Mouse (Mus musculus) stomach, embryonic 14.5 days (tissue): ENCODE measurements around the gene Smoc2. TPM values are rescaled to one million over a fixed set of nuclear protein-coding genes. Genes with fewer than 3 reads are reported as not detected.

Experiments
- ATAC-seq: fragments of 200-750 bp; cut with Nextera tagmentation; 2 replicates; pipeline ENCODE4 v1.8.0; 2017; ENCODE audit warnings: low read depth, moderate TSS enrichment; ENCODE audit not compliant: insufficient number of reproducible peaks, insufficient read depth, low FRiP score
- H3K27ac ChIP-seq: fragments of 300-500 bp; sonication (generic); 2 replicates; pipeline ENCODE4 v1.5.1; 2014; ENCODE audit warnings: mild to moderate bottlenecking, low read length, moderate library complexity, mixed read lengths
- H3K27me3 ChIP-seq: fragments of 300-500 bp; sonication (generic); 2 replicates; pipeline ENCODE4 v1.6.1; 2014; ENCODE audit warnings: low read length, control low read depth, mixed read lengths; ENCODE audit not compliant: control insufficient read depth, insufficient read depth
- H3K36me3 ChIP-seq: fragments of 300-500 bp; sonication (generic); 2 replicates; pipeline ENCODE4 v1.6.1; 2014; ENCODE audit warnings: mild to moderate bottlenecking, control low read depth, low read length, moderate library complexity, mixed read lengths; ENCODE audit not compliant: control insufficient read depth, insufficient read depth
- H3K4me1 ChIP-seq: fragments of 300-500 bp; sonication (generic); 2 replicates; pipeline ENCODE4 v1.6.1; 2014; ENCODE audit warnings: low read length, control low read depth, mixed read lengths; ENCODE audit not compliant: control insufficient read depth, insufficient read depth
- H3K4me2 ChIP-seq: fragments of 300-500 bp; sonication (generic); replicated peaks from 2 replicates; pipeline ENCODE4 v1.6.1; 2014; ENCODE audit warnings: low read depth, low read length, control low read depth
- H3K4me3 ChIP-seq: fragments of 300-500 bp; sonication (generic); 2 replicates; pipeline ENCODE4 v1.5.1; 2014; ENCODE audit warnings: low read depth, low read length, control low read depth
- H3K9ac ChIP-seq: fragments of 300-500 bp; sonication (generic); replicated peaks from 2 replicates; pipeline ENCODE4 v1.6.1; 2014; ENCODE audit warnings: low read depth, mild to moderate bottlenecking, control low read depth, low read length, moderate library complexity, mixed read lengths
- H3K9me3 ChIP-seq: fragments of 300-500 bp; sonication (generic); 2 replicates; pipeline ENCODE4 v1.6.1; 2016; ENCODE audit warnings: low read depth, low read length, control low read depth; ENCODE audit not compliant: control insufficient read depth
- WGBS: fragments of 180-500 bp; shearing (Covaris S2); extraction: QIAGEN DNeasy Blood & Tissue Kit; methylation state at CpG from one replicate; pipeline ENCODE4 v1.1.7; 2014; 5-methylcytosine and 5-hydroxymethylcytosine counted together
- polyA plus RNA-seq: library from polyadenylated mRNA; unstranded; fragments of >200 nt; fragmentation: Nextera tagmentation; extraction: Ambion mirVana; gene quantifications from 2 replicates; pipeline ENCODE4 v1.2.1, GENCODE M21; 2014

Gene Smoc2
- polyA plus RNA-seq, 1 experiment from 2014 or later = 138 TPM

DNA sequence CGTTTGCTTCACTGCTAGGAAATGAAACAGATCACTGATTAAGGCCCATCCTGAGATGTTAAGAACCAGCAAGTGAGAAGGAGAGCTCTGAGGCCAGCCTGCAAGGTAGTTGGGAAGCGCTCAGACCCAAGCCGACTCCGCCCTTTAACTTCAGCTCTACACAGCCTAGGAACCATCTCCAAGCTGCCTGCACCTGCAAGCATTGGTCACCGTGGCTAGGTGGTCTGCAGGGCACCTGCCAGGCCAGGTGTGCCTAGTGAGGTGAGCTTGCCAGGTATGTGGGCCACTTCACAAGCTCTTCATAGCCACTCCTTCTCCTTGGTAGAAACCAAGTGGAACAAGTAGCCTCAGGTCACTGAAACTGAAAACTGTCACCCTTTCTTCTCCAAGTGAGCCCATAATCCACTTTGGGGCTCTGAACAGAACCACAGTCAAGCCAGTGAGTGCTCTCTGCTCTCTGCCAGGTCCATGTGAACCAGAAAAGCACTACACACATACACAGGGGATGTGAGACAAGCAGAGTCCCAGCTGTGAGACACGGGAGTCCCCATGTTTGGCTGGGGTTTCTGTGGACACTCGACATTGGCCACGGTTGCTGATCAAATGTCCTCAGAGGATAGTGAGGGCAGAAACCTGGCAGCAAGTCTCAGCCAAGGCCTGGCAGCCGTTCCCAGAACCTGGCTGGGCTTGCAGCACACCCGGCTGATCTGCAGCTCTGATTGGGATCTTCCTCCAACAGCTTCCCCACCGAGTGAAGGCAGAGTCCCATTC is 34.9 kb upstream of the Smoc2 start:
- H3K4me1 ChIP-seq = peaks cover 11% of the 10 kb centered on the region; the same call in 1 of the 2 replicates
- H3K27me3 ChIP-seq = no peaks in the 10 kb centered on the region
- no peak for ATAC-seq
- H3K36me3 ChIP-seq = no peaks in the 10 kb centered on the region
- WGBS = 59% methylated on average over 11 of the region's 11 CpGs
- no peak overlapping the region for H3K4me2 ChIP-seq
- H3K9me3 ChIP-seq = no peaks in the 10 kb centered on the region
- H3K4me3 ChIP-seq = no peak overlapping the region
- no peak overlapping the region for H3K9ac ChIP-seq
- peak overlapping the region; percentile 78 for H3K27ac ChIP-seq

DNA sequence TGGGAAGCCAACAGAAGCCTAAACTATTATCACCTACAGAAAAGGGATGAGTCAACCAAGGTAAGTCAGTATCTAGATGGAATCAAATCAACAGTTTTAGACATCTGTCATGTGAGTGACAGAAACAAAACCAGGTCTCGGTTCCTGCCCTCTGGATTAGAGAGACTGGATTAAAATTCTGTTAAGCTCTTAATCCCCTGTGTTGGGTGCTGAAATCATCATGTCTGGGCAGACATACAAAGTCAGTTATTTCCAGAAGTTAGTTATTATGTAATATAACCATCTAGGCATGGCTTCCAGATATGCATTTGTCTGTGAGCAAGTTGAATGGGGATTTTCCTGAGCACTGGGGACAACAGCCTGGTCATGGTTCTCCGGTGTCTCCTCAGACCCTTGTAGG is 33.0 kb upstream of the Smoc2 start:
- H3K9me3 ChIP-seq = no peaks in the 10 kb centered on the region
- ATAC-seq = no peak
- no peaks in the 10 kb centered on the region for H3K27me3 ChIP-seq
- 81% methylated on average over 2 of the region's 2 CpGs for WGBS
- no peaks in the 10 kb centered on the region for H3K36me3 ChIP-seq
- H3K4me3 ChIP-seq = no peak overlapping the region
- no peak overlapping the region for H3K9ac ChIP-seq
- H3K27ac ChIP-seq = 0 out of 2 replicates have a peak overlapping the region, but pooled peaks have one; percentile 11
- peaks cover 11% of the 10 kb centered on the region; the same call in 1 of the 2 replicates for H3K4me1 ChIP-seq
- H3K4me2 ChIP-seq = no peak overlapping the region

DNA sequence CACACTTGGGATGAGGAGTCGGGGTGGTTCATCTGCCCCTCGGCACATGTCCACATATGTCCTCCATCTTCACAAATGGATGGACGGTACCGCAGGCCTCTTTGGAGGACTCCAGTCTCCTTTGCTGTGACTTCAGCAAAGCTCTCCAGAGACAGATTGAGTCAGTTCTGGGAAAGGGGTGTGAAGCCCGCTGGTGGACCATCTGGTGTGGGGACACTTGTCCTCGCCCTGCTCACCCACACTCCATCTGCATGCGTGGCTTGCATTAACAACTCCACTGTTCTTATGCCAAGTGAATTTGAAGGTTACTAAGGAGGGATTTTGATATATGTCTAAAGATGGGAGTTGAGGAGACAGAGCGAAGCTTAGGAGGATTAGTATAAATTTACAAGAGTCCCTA is 31.4 kb upstream of the Smoc2 start:
- 90% methylated on average over 8 of the region's 8 CpGs for WGBS
- Histone ChIP-seq H3K9ac (no peak overlapping the region), H3K4me1 (peaks cover 15% of the 10 kb centered on the region; the same call in 1 of the 2 replicates), H3K4me3 (no peak overlapping the region), H3K4me2 (no peak overlapping the region), H3K36me3 (no peaks in the 10 kb centered on the region), H3K27me3 (no peaks in the 10 kb centered on the region), H3K9me3 (no peaks in the 10 kb centered on the region), H3K27ac (no peak overlapping the region)
- ATAC-seq = no peak

DNA sequence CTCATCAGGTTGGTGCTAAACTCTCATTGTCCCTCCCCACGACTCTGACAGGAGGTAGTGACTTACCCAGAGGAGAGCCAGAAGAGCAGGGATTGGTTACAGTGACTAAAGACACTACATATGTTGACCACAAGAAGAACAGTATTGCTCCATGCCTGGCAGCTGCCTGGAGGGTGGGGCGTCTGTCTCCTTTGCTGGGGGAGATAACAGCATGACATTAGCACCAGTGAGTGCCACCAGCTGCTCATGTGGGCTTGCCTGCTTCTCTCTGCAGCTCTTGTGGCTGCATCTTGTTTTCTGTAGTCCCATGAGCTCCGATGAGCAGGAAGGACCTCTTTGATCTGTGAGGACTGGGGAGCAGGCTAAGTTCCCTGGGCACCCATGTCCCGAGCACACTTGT is 29.7 kb upstream of the Smoc2 start:
- H3K4me2 ChIP-seq = no peak overlapping the region
- no peaks in the 10 kb centered on the region for H3K9me3 ChIP-seq
- ATAC-seq = no peak
- H3K4me1 ChIP-seq = peaks cover 16% of the 10 kb centered on the region; the same call in 1 of the 2 replicates
- no peak overlapping the region for H3K4me3 ChIP-seq
- H3K36me3 ChIP-seq = no peaks in the 10 kb centered on the region
- no peaks in the 10 kb centered on the region for H3K27me3 ChIP-seq
- H3K9ac ChIP-seq = no peak overlapping the region
- WGBS = 48% methylated on average over 4 of the region's 4 CpGs
- no peak overlapping the region for H3K27ac ChIP-seq

DNA sequence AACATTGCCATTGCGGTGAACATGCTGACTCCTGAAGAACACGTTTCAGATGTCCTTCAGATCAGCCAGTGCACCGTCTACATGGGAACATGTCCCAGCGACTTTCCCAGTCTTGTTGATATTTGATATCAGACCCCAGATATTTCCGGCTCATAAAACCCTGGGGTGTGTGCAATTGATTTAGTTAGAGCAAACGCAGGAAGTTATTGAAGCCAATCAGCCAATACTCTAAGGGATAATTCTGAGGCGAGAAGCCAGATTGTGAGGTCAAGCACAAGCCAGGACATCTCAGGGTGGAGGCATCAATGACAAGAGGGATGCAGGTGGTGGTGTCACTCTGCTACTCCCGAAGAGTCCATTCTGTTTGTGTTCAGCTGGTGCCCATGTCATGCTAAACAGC is 28.9 kb upstream of the Smoc2 start:
- ATAC-seq = no peak
- H3K27ac ChIP-seq = no peak overlapping the region
- 80% methylated on average over 8 of the region's 8 CpGs for WGBS

DNA sequence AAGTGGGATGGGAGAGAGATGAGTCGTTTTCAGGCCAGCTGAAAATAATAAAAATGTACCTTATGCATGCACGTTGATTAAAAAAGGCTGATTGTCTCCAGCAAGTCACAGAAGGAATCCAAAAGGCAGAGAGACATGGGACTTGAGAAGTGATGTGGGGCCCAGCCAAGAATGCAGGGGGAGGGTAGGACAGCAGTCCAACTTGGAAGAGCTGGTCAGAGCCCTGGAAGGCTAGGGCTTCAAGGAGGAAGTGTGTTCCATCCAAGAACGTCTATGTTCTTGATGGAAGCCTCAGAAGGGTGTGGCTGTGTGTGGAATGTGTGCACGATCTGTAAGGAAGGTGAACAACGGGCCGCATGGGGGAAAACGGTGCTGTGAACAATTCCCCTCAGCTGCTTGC is 26.9 kb upstream of the Smoc2 start:
- WGBS = 59% methylated on average over 7 of the region's 7 CpGs
- Histone ChIP-seq H3K9me3 (no peaks in the 10 kb centered on the region), H3K27me3 (no peaks in the 10 kb centered on the region), H3K4me1 (peaks cover 10% of the 10 kb centered on the region; the same call in 1 of the 2 replicates), H3K4me2 (no peak overlapping the region), H3K9ac (no peak overlapping the region), H3K4me3 (no peak overlapping the region), H3K27ac (no peak overlapping the region), H3K36me3 (no peaks in the 10 kb centered on the region)
- ATAC-seq = no peak

More for the DNA sequence above, 28.9 kb upstream of the Smoc2 start:
- Histone ChIP-seq H3K9me3 (no peaks in the 10 kb centered on the region), H3K4me2 (no peak overlapping the region), H3K9ac (no peak overlapping the region), H3K4me3 (no peak overlapping the region), H3K27me3 (no peaks in the 10 kb centered on the region), H3K4me1 (peaks cover 10% of the 10 kb centered on the region; the same call in 1 of the 2 replicates), H3K36me3 (no peaks in the 10 kb centered on the region)

DNA sequence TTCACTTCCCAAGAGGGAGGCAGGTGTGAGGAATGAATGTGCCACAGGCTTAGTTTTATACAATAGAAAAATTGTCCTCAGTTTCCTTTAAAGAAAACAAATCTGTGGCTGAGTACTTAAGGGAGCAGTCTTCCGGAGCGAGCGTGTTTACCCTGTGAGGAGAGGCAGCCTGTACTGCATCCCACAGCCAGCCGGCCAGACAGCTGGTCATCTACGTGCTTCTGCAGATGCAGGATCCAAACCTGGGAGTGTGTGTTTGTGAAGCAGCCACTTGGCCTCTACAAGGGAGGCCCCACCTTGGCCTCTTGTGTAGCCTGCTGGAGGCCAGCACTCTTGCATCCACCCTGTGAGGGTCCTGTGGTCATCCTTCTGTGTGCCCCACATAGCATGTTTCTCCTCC is 24.7 kb upstream of the Smoc2 start:
- WGBS = 32% methylated on average over 5 of the region's 5 CpGs
- Histone ChIP-seq H3K9me3 (no peaks in the 10 kb centered on the region), H3K4me1 (peaks cover 10% of the 10 kb centered on the region; the same call in 1 of the 2 replicates), H3K36me3 (no peaks in the 10 kb centered on the region), H3K27ac (no peak overlapping the region), H3K4me3 (no peak overlapping the region), H3K27me3 (no peaks in the 10 kb centered on the region), H3K9ac (no peak overlapping the region), H3K4me2 (no peak overlapping the region)
- ATAC-seq = no peak

DNA sequence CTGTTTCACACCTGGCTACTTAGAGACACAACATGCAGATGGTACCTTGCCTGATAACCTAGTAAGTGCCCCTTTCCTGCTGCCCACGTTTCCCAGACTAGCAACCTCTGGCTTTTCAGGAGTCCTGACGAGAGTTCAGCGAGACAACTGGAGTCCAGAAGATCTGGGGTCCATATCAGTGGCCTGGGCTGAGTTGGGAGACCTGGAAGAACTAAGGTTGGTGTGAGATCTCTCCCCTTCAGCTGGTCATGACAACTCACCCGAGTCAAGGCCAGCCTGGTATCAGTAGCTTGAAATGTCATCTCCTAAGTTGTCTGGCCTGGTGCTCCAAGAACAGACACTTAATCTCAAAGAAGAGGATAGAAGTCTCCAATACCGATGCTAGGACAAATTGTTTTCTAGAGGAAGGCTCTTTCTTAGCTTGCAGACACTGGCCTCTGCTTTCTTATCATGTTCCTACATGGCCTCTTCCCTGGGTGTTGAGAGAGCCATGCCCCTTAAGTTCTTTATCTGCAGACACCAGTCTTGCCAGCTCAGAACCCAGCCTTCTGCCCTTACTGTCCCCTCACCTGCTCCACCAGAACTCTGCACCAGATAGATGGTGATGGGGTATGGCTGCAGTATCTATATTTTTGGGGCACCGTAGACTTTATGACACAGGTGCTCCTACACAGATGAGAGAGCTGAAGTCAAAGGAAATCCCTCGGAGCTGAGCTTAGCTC is 21.3 kb upstream of the Smoc2 start:
- peaks cover 9% of the 10 kb centered on the region; the same call in 1 of the 2 replicates for H3K4me1 ChIP-seq
- no peak overlapping the region for H3K4me3 ChIP-seq
- whole genome bisulfite sequencing = 84% methylated on average over 7 of the region's 7 CpGs
- H3K4me2 ChIP-seq = no peak overlapping the region
- ATAC-seq = no peak
- no peaks in the 10 kb centered on the region for H3K9me3 ChIP-seq
- no peaks in the 10 kb centered on the region for H3K36me3 ChIP-seq
- no peaks in the 10 kb centered on the region for H3K27me3 ChIP-seq
- H3K27ac ChIP-seq = no peak overlapping the region
- no peak overlapping the region for H3K9ac ChIP-seq
